Mouse (Mus musculus): Measurements from ENCODE around the gene 1110032A03Rik. TPM values are rescaled to one million over a fixed set of nuclear protein-coding genes. Genes with fewer than 3 reads are reported as not detected.
A peak's percentile ranks its signal among the peaks of the same experiment; 100 is the strongest.

The 1110032A03Rik gene
- polyA plus RNA-seq, 1 experiment from 2014 or later, result 26.1 TPM

GRCm38 (mm10) chr9:50808471-50808870 is 33.2 kb upstream of the 1110032A03Rik start:
- no peak overlapping the region for H3K4me2 ChIP-seq (replicated peaks)
- H3K9ac ChIP-seq, result no peak overlapping the region
- no peaks in the 10 kb centered on the region for H3K27me3 ChIP-seq (replicated peaks)
- no peaks in the 10 kb centered on the region for H3K4me1 ChIP-seq (replicated peaks)
- no peak overlapping the region for H3K4me3 ChIP-seq (replicated peaks)
- 87% methylated on average over 6 of the region's 6 CpGs for WGBS
- H3K36me3 ChIP-seq, result peaks cover 11% of the 10 kb centered on the region; the same call in 1 of the 2 replicates
- no peak overlapping the region for H3K27ac ChIP-seq
- no peak for ATAC-seq
- H3K9me3 ChIP-seq, result no peaks in the 10 kb centered on the region

- no peak overlapping the region for H3K9ac ChIP-seq
- no peaks in the 10 kb centered on the region for H3K4me1 ChIP-seq (replicated peaks)
- no peaks in the 10 kb centered on the region for H3K9me3 ChIP-seq
- H3K27ac ChIP-seq, result no peak overlapping the region
- no peaks in the 10 kb centered on the region for H3K27me3 ChIP-seq (replicated peaks)
- H3K4me3 ChIP-seq (replicated peaks), result no peak overlapping the region
- H3K4me2 ChIP-seq (replicated peaks), result no peak overlapping the region
- peak; percentile 58; the same call in 1 of the 2 replicates for ATAC-seq
- H3K36me3 ChIP-seq, result peaks cover 7% of the 10 kb centered on the region; the same call in 1 of the 2 replicates
- WGBS, result 90% methylated on average over 7 of the region's 7 CpGs
These were observed 27.8 kb upstream of the 1110032A03Rik start for GRCm38 (mm10) chr9:50803055-50803671.

GRCm38 (mm10) chr9:50800985-50801384 is 25.7 kb upstream of the 1110032A03Rik start:
- WGBS, result 63% methylated on average over 2 of the region's 2 CpGs
- Histone ChIP-seq H3K4me1 (replicated peaks) (no peaks in the 10 kb centered on the region), H3K27ac (no peak overlapping the region), H3K9ac (no peak overlapping the region), H3K9me3 (no peaks in the 10 kb centered on the region), H3K4me3 (replicated peaks) (no peak overlapping the region), H3K27me3 (replicated peaks) (no peaks in the 10 kb centered on the region), H3K4me2 (replicated peaks) (no peak overlapping the region), H3K36me3 (peaks cover 4% of the 10 kb centered on the region; the same call in 1 of the 2 replicates)
- no peak for ATAC-seq

DNA sequence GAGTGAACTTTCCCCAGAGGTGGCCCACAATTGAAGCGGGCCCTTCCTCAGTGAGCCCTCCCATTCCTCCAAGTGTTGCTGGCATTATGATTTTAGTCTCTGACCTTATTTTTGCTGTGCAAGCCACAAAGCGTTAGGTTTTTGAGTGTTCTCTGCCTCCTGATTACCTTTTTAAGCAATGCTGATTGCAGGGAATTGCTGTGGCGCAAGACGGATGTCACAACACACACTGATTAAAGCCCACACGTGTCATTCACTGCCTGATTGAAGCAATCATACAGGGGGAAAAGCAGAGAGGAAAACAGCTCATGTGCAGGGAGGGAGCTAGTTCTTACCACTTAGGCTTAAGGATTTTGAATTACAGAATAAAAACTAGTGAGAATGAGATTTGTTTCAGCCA is 23.0 kb upstream of the 1110032A03Rik start:
- H3K27me3 ChIP-seq (replicated peaks), result no peaks in the 10 kb centered on the region
- no peak overlapping the region for H3K9ac ChIP-seq
- H3K4me1 ChIP-seq (replicated peaks), result no peaks in the 10 kb centered on the region
- H3K9me3 ChIP-seq, result no peaks in the 10 kb centered on the region
- H3K36me3 ChIP-seq, result peaks cover 4% of the 10 kb centered on the region; the same call in 1 of the 2 replicates
- H3K4me2 ChIP-seq (replicated peaks), result no peak overlapping the region
- no peak overlapping the region for H3K4me3 ChIP-seq (replicated peaks)
- ATAC-seq, result no peak
- 82% methylated on average over 5 of the region's 5 CpGs for WGBS
- H3K27ac ChIP-seq, result no peak overlapping the region

DNA sequence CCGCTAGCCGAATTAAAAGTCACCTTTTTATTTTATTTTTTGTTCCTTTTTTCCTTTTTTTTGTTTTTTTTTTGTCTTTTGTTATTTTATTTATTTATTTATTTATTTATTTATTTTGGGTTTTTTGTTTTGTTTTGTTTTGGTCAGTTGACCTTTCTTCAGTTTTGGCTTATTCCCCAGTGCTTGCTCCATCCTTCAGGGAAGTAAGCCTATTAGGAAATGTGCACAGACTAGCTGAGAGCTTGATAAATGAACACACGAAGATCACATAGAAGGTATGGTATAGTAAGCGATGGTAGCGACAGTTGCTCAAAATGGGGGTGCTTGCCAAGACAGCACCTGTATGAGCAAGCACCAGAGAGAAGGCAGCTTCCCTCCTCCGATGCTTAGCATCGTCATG is 22.3 kb upstream of the 1110032A03Rik start:
- Histone ChIP-seq H3K9ac (no peak overlapping the region), H3K4me1 (replicated peaks) (no peaks in the 10 kb centered on the region), H3K36me3 (peaks cover 6% of the 10 kb centered on the region), H3K9me3 (no peaks in the 10 kb centered on the region), H3K27ac (no peak overlapping the region), H3K4me3 (replicated peaks) (no peak overlapping the region), H3K4me2 (replicated peaks) (no peak overlapping the region), H3K27me3 (replicated peaks) (no peaks in the 10 kb centered on the region)
- WGBS, result 93% methylated on average over 7 of the region's 7 CpGs
- ATAC-seq, result no peak

- H3K9me3 ChIP-seq, result no peaks in the 10 kb centered on the region
- H3K9ac ChIP-seq, result no peak overlapping the region
- no peak overlapping the region for H3K4me2 ChIP-seq (replicated peaks)
- peaks cover 9% of the 10 kb centered on the region for H3K36me3 ChIP-seq
- H3K27me3 ChIP-seq (replicated peaks), result no peaks in the 10 kb centered on the region
- no peak overlapping the region for H3K27ac ChIP-seq
- H3K4me3 ChIP-seq (replicated peaks), result no peak overlapping the region
- no peak for ATAC-seq
- 91% methylated on average over 8 of the region's 8 CpGs for WGBS
- no peaks in the 10 kb centered on the region for H3K4me1 ChIP-seq (replicated peaks)
These were observed 21.5 kb upstream of the 1110032A03Rik start for GRCm38 (mm10) chr9:50796776-50797175.

DNA sequence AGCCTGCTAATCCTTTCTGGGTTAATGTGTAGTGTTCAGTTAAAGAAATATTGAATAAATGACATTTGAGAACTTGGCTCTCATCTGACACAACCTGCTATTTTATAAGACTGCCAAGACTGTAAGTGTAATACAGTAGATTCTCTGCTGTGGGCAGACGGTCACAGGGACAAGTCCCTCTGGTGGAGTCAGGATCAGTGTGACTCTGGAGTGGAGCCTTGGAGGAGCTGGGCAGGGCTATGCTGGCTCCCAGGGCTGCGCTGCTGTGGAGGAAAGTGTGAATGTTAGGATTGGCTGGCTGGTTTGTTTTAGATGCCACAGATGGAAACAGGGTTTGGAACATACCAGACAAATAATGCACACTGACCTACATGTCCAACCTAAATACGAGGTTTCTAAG is 19.9 kb upstream of the 1110032A03Rik start:
- no peaks in the 10 kb centered on the region for H3K9me3 ChIP-seq
- ATAC-seq, result no peak
- no peak overlapping the region for H3K4me2 ChIP-seq (replicated peaks)
- no peaks in the 10 kb centered on the region for H3K4me1 ChIP-seq (replicated peaks)
- H3K9ac ChIP-seq, result no peak overlapping the region
- H3K27me3 ChIP-seq (replicated peaks), result no peaks in the 10 kb centered on the region
- no peak overlapping the region for H3K4me3 ChIP-seq (replicated peaks)
- WGBS, result 91% methylated on average over 3 of the region's 3 CpGs
- no peak overlapping the region for H3K27ac ChIP-seq
- H3K36me3 ChIP-seq, result peaks cover 12% of the 10 kb centered on the region

- no peak overlapping the region for H3K27ac ChIP-seq
- H3K4me1 ChIP-seq (replicated peaks), result no peaks in the 10 kb centered on the region
- H3K27me3 ChIP-seq (replicated peaks), result no peaks in the 10 kb centered on the region
- WGBS, result 83% methylated on average over 2 of the region's 2 CpGs
- no peak for ATAC-seq
- no peak overlapping the region for H3K4me2 ChIP-seq (replicated peaks)
- no peak overlapping the region for H3K4me3 ChIP-seq (replicated peaks)
- H3K9ac ChIP-seq, result no peak overlapping the region
- H3K36me3 ChIP-seq, result peaks cover 44% of the 10 kb centered on the region
- H3K9me3 ChIP-seq, result no peaks in the 10 kb centered on the region
These were observed 6.8 kb upstream of the 1110032A03Rik start for GRCm38 (mm10) chr9:50782155-50782554.

- no peaks in the 10 kb centered on the region for H3K27me3 ChIP-seq (replicated peaks)
- peak; percentile 65 for ATAC-seq
- 41% methylated on average over 11 of the region's 11 CpGs for WGBS
These were observed 941 bp upstream of the 1110032A03Rik start for GRCm38 (mm10) chr9:50776162-50776760.

DNA sequence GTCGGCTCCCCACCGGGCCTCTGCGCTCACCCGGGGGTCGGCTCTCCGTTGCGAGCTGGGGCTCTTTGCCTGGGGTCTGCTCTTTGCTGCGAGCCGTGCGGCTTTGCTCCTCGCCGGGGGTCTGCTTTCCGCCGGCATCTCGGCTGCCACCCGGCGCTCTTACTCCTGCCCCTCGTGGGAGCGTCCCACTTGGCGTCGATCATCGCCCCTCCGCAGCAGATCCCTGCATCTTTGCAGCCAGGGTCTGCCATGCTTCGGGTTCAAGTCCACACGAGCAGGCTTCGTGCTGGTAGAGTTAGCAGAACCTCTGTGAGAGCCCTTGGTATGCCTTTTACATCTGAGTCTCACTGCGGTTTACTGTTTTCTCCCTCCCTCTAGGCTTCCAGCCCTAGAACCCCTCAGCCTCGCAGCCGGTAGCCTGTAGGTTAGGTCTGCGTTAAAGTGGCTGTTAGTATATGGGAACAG is 374 bp upstream of the 1110032A03Rik start:
- Histone ChIP-seq H3K4me3 (replicated peaks) (peak overlapping the region; percentile 89), H3K36me3 (peaks cover 13% of the 10 kb centered on the region), H3K9ac (peak overlapping the region; percentile 96), H3K27ac (peak overlapping the region; percentile 88), H3K4me2 (replicated peaks) (peak overlapping the region; percentile 79), H3K27me3 (replicated peaks) (no peaks in the 10 kb centered on the region), H3K9me3 (no peaks in the 10 kb centered on the region), H3K4me1 (replicated peaks) (peaks cover 8% of the 10 kb centered on the region; the same call in 1 of the 2 replicates)
- peak; percentile 64 for ATAC-seq
- WGBS, result under 1% methylated on average over 30 of the region's 30 CpGs

More at GRCm38 (mm10) chr9:50776162-50776760, 941 bp upstream of the 1110032A03Rik start:
- peaks cover 19% of the 10 kb centered on the region for H3K36me3 ChIP-seq
- H3K4me2 ChIP-seq (replicated peaks), result peak overlapping the region; percentile 79
- peak overlapping the region; percentile 96 for H3K9ac ChIP-seq
- peak overlapping the region; percentile 88 for H3K27ac ChIP-seq
- H3K4me1 ChIP-seq (replicated peaks), result peaks cover 8% of the 10 kb centered on the region; the same call in 1 of the 2 replicates
- peak overlapping the region; percentile 89 for H3K4me3 ChIP-seq (replicated peaks)
- no peaks in the 10 kb centered on the region for H3K9me3 ChIP-seq

DNA sequence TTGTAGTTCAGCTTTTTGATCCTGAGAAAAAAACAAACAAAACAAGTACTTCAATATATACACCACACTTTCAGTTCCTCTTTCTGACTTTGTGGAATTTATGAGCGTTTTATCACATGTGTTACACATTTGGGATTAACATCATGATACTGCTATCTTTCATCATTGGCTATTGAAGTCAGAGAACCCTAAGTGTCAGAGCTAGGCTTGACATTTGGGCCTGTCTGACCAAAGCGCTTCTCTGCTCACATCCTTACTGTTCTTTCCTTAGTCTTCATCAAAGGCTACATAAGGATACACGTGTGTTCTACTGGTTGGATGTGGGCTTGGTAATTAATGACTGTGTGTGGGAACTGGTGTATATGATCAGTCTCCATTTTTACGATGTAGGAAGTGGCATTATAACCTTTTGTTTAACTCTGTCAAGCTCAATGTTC is 1.3 kb downstream of the 1110032A03Rik start:
- Histone ChIP-seq H3K9ac (no peak overlapping the region), H3K9me3 (no peaks in the 10 kb centered on the region), H3K4me1 (replicated peaks) (peaks cover 8% of the 10 kb centered on the region; the same call in 1 of the 2 replicates), H3K36me3 (peaks cover 6% of the 10 kb centered on the region; the same call in 1 of the 2 replicates), H3K27me3 (replicated peaks) (no peaks in the 10 kb centered on the region), H3K4me3 (replicated peaks) (no peak overlapping the region), H3K4me2 (replicated peaks) (peak overlapping the region; percentile 79), H3K27ac (no peak overlapping the region)
- ATAC-seq, result no peak
- 55% methylated on average over 4 of the region's 4 CpGs for WGBS

GRCm38 (mm10) chr9:50770011-50770410 is 5.3 kb downstream of the 1110032A03Rik start:
- 80% methylated on average over 2 of the region's 2 CpGs for WGBS
- Histone ChIP-seq H3K4me2 (replicated peaks) (no peak overlapping the region), H3K9me3 (no peaks in the 10 kb centered on the region), H3K4me3 (replicated peaks) (no peak overlapping the region), H3K4me1 (replicated peaks) (peaks cover 7% of the 10 kb centered on the region; the same call in 1 of the 2 replicates), H3K27ac (no peak overlapping the region), H3K36me3 (peaks cover 6% of the 10 kb centered on the region; the same call in 1 of the 2 replicates), H3K9ac (no peak overlapping the region), H3K27me3 (replicated peaks) (no peaks in the 10 kb centered on the region)
- ATAC-seq, result no peak

Data from intestine, embryonic 15.5 days (tissue).